Mouse (Mus musculus) intestine, embryonic 16.5 days (tissue): ENCODE results near the gene Nln. TPM values are rescaled to one million over a fixed set of nuclear protein-coding genes. Genes with fewer than 3 reads are reported as not detected.

Experiments used
- ATAC-seq: fragments of 200-750 bp; cut with Nextera tagmentation; 2 replicates; pipeline ENCODE4 v1.8.0; 2017; ENCODE audit warnings: moderate TSS enrichment, moderate library complexity
- H3K27ac ChIP-seq: fragments of 300-500 bp; sonication (generic); 2 replicates; pipeline ENCODE4 v1.5.1; 2014; ENCODE audit warnings: mild to moderate bottlenecking, low read length
- H3K27me3 ChIP-seq: fragments of 300-500 bp; sonication (generic); replicated peaks from 2 replicates; pipeline ENCODE4 v1.6.1; 2014; ENCODE audit warnings: low read length, control low read depth, mixed read lengths; ENCODE audit not compliant: control insufficient read depth, insufficient read depth
- H3K36me3 ChIP-seq: fragments of 300-500 bp; sonication (generic); 2 replicates; pipeline ENCODE4 v1.6.1; 2014; ENCODE audit warnings: low read length, control low read depth; ENCODE audit not compliant: control insufficient read depth, insufficient read depth
- H3K4me1 ChIP-seq: fragments of 300-500 bp; sonication (generic); 2 replicates; pipeline ENCODE4 v1.6.1; 2014; ENCODE audit warnings: low read length, control low read depth, mixed read lengths; ENCODE audit not compliant: control insufficient read depth, insufficient read depth
- H3K4me2 ChIP-seq: fragments of 300-500 bp; sonication (generic); 2 replicates; pipeline ENCODE4 v1.6.1; 2014; ENCODE audit warnings: low read depth, low read length, control low read depth
- H3K4me3 ChIP-seq: fragments of 300-500 bp; sonication (generic); 2 replicates; pipeline ENCODE4 v1.5.1; 2014; ENCODE audit warnings: mild to moderate bottlenecking, low read length
- H3K9ac ChIP-seq: fragments of 300-500 bp; sonication (generic); 2 replicates; pipeline ENCODE4 v1.6.1; 2014; ENCODE audit warnings: low read depth, low read length
- H3K9me3 ChIP-seq: fragments of 300-500 bp; sonication (generic); 2 replicates; pipeline ENCODE4 v1.6.1; 2016; ENCODE audit warnings: low read length, control low read depth; ENCODE audit not compliant: control insufficient read depth
- WGBS: fragments of 180-500 bp; shearing (Covaris S2); extraction: QIAGEN DNeasy Blood & Tissue Kit; methylation state at CpG from one replicate; pipeline ENCODE4 v1.1.7; 2014; 5-methylcytosine and 5-hydroxymethylcytosine counted together
- polyA plus RNA-seq: library from polyadenylated mRNA; unstranded; fragments of >200 nt; fragmentation: Nextera tagmentation; extraction: Ambion mirVana; gene quantifications from 2 replicates; pipeline ENCODE4 v1.2.1, GENCODE M21; 2015

Gene Nln
- polyA plus RNA-seq, 1 experiment from 2014 or later = 18.7 TPM

- Histone ChIP-seq H3K27ac (no peak overlapping the region), H3K4me3 (no peak overlapping the region), H3K27me3 (no peaks in the 10 kb centered on the region), H3K9ac (no peak overlapping the region), H3K4me1 (no peaks in the 10 kb centered on the region), H3K36me3 (no peaks in the 10 kb centered on the region), H3K4me2 (no peak overlapping the region), H3K9me3 (no peaks in the 10 kb centered on the region)
- no peak for ATAC-seq
- 76% methylated on average over 1 of the region's 1 CpGs for WGBS
These were observed 49.2 kb downstream of the Nln start for GRCm38 (mm10) chr13:104060231-104060630.

GRCm38 (mm10) chr13:104059536-104059935, 49.9 kb downstream of the Nln start:
- Histone ChIP-seq H3K27me3 (no peaks in the 10 kb centered on the region), H3K4me2 (no peak overlapping the region), H3K27ac (no peak overlapping the region), H3K36me3 (no peaks in the 10 kb centered on the region), H3K4me1 (no peaks in the 10 kb centered on the region), H3K9me3 (no peaks in the 10 kb centered on the region), H3K9ac (no peak overlapping the region), H3K4me3 (no peak overlapping the region)
- 90% methylated on average over 4 of the region's 4 CpGs for WGBS
- no peak for ATAC-seq

- H3K9me3 ChIP-seq = no peaks in the 10 kb centered on the region
- no peaks in the 10 kb centered on the region for H3K36me3 ChIP-seq
- no peak overlapping the region for H3K9ac ChIP-seq
- 84% methylated on average over 9 of the region's 9 CpGs for WGBS
- no peaks in the 10 kb centered on the region for H3K4me1 ChIP-seq
- no peak overlapping the region for H3K4me3 ChIP-seq
- H3K27me3 ChIP-seq = no peaks in the 10 kb centered on the region
- ATAC-seq = no peak
- H3K27ac ChIP-seq = no peak overlapping the region
- H3K4me2 ChIP-seq = no peak overlapping the region
These were observed 50.7 kb downstream of the Nln start for GRCm38 (mm10) chr13:104058761-104059160.

GRCm38 (mm10) chr13:104052271-104052753, 57.1 kb downstream of the Nln start:
- no peak overlapping the region for H3K4me2 ChIP-seq
- no peak for ATAC-seq
- H3K27me3 ChIP-seq = no peaks in the 10 kb centered on the region
- H3K4me1 ChIP-seq = no peaks in the 10 kb centered on the region
- H3K4me3 ChIP-seq = no peak overlapping the region
- no peaks in the 10 kb centered on the region for H3K9me3 ChIP-seq
- H3K36me3 ChIP-seq = 0 out of 2 replicates have a peak, but pooled peaks cover 4% of the 10 kb centered on the region
- H3K9ac ChIP-seq = no peak overlapping the region
- no peak overlapping the region for H3K27ac ChIP-seq
- WGBS = 76% methylated on average over 9 of the region's 9 CpGs

GRCm38 (mm10) chr13:104048835-104049234, 60.6 kb downstream of the Nln start:
- Histone ChIP-seq H3K9ac (no peak overlapping the region), H3K4me3 (no peak overlapping the region), H3K9me3 (no peaks in the 10 kb centered on the region), H3K27ac (no peak overlapping the region), H3K4me2 (no peak overlapping the region), H3K36me3 (0 out of 2 replicates have a peak, but pooled peaks cover 4% of the 10 kb centered on the region), H3K4me1 (no peaks in the 10 kb centered on the region), H3K27me3 (no peaks in the 10 kb centered on the region)
- WGBS = 64% methylated on average over 3 of the region's 3 CpGs
- peak; percentile 47; the same call in 1 of the 2 replicates for ATAC-seq

GRCm38 (mm10) chr13:104045108-104045507, 64.3 kb downstream of the Nln start:
- Histone ChIP-seq H3K4me3 (no peak overlapping the region), H3K9me3 (no peaks in the 10 kb centered on the region), H3K27ac (no peak overlapping the region), H3K4me2 (no peak overlapping the region), H3K36me3 (0 out of 2 replicates have a peak, but pooled peaks cover 3% of the 10 kb centered on the region), H3K4me1 (no peaks in the 10 kb centered on the region), H3K9ac (no peak overlapping the region), H3K27me3 (no peaks in the 10 kb centered on the region)
- no peak for ATAC-seq
- 69% methylated on average over 4 of the region's 4 CpGs for WGBS

- ATAC-seq = no peak
- Histone ChIP-seq H3K27me3 (no peaks in the 10 kb centered on the region), H3K27ac (no peak overlapping the region), H3K36me3 (0 out of 2 replicates have a peak, but pooled peaks cover 2% of the 10 kb centered on the region), H3K4me2 (no peak overlapping the region), H3K4me1 (no peaks in the 10 kb centered on the region), H3K4me3 (no peak overlapping the region), H3K9me3 (no peaks in the 10 kb centered on the region), H3K9ac (no peak overlapping the region)
- 72% methylated on average over 4 of the region's 4 CpGs for WGBS
These were observed 65.1 kb downstream of the Nln start for GRCm38 (mm10) chr13:104044332-104044731.

GRCm38 (mm10) chr13:104042738-104043137, 66.7 kb downstream of the Nln start:
- H3K36me3 ChIP-seq = 0 out of 2 replicates have a peak, but pooled peaks cover 2% of the 10 kb centered on the region
- ATAC-seq = no peak
- peaks cover 9% of the 10 kb centered on the region for H3K4me1 ChIP-seq
- H3K9ac ChIP-seq = no peak overlapping the region
- H3K4me2 ChIP-seq = no peak overlapping the region
- no peak overlapping the region for H3K27ac ChIP-seq
- no peaks in the 10 kb centered on the region for H3K27me3 ChIP-seq
- H3K9me3 ChIP-seq = no peaks in the 10 kb centered on the region
- 91% methylated on average over 8 of the region's 8 CpGs for WGBS
- no peak overlapping the region for H3K4me3 ChIP-seq

- Histone ChIP-seq H3K4me3 (no peak overlapping the region), H3K27me3 (no peaks in the 10 kb centered on the region), H3K4me1 (peaks cover 19% of the 10 kb centered on the region), H3K9ac (no peak overlapping the region), H3K27ac (no peak overlapping the region), H3K4me2 (no peak overlapping the region), H3K36me3 (no peaks in the 10 kb centered on the region), H3K9me3 (no peaks in the 10 kb centered on the region)
- 91% methylated on average over 7 of the region's 7 CpGs for whole genome bisulfite sequencing
- ATAC-seq = no peak
These were observed 67.9 kb downstream of the Nln start for GRCm38 (mm10) chr13:104041481-104041880.

- H3K27ac ChIP-seq = no peak overlapping the region
- no peak for ATAC-seq
- no peaks in the 10 kb centered on the region for H3K9me3 ChIP-seq
- no peaks in the 10 kb centered on the region for H3K27me3 ChIP-seq
- H3K4me3 ChIP-seq = no peak overlapping the region
- no peak overlapping the region for H3K4me2 ChIP-seq
- no peak overlapping the region for H3K9ac ChIP-seq
- H3K4me1 ChIP-seq = peaks cover 22% of the 10 kb centered on the region
- H3K36me3 ChIP-seq = no peaks in the 10 kb centered on the region
- WGBS = 59% methylated on average over 4 of the region's 4 CpGs
These were observed 68.5 kb downstream of the Nln start for GRCm38 (mm10) chr13:104040950-104041349.
